In genomic region chr5:25517550-25517949, GRCm38 (mm10) we compare ENCODE assay signal across 24 mouse cellular contexts. TPM values are rescaled to one million over a fixed set of nuclear protein-coding genes. Genes with fewer than 3 reads are reported as not detected.
"Had no signal": no experiment of that assay in that cellular context is flagged by ENCODE, and none has a peak within 500 bp of the region (broad histone marks: within the 10 kb centered on the region; RNA-seq: fewer than 3 reads in every experiment).

No protein-coding gene starts in this region.

- H3K4me1 ChIP-seq: midbrain, embryonic 10.5 days; midbrain, embryonic 12.5 days; neural tube, embryonic 13.5 days; neural tube, embryonic 15.5 days had no signal

- H3K27ac ChIP-seq: midbrain, embryonic 10.5 days; midbrain, embryonic 12.5 days; neural tube, embryonic 13.5 days; neural tube, embryonic 15.5 days had no signal

- H3K4me3 ChIP-seq: midbrain, embryonic 10.5 days; midbrain, embryonic 12.5 days; myocyte; neural tube, embryonic 13.5 days; neural tube, embryonic 15.5 days had no signal

- H3K9me3 ChIP-seq: midbrain, embryonic 10.5 days; midbrain, embryonic 12.5 days; neural tube, embryonic 13.5 days; neural tube, embryonic 15.5 days had no signal

- H3K36me3 ChIP-seq: midbrain, embryonic 10.5 days; midbrain, embryonic 12.5 days; neural tube, embryonic 13.5 days; neural tube, embryonic 15.5 days had no signal

- H3K27me3 ChIP-seq: midbrain, embryonic 12.5 days; neural tube, embryonic 13.5 days; neural tube, embryonic 15.5 days had no signal

- DNase-seq: lung, adult 18-20 months; lung, embryonic 14.5 days; lung, postnatal 10 days; lung, postnatal 4 days; midbrain, embryonic 14.5 days; retina, postnatal 1 day; right cerebral cortex, adult 18-20 months; right cerebral cortex, postnatal 25 days; right cerebral cortex, postnatal 4 days; spleen, adult 18-20 months; thymus, adult 18-20 months; thymus, postnatal 14 days; thymus, postnatal 36 days had no signal

RNA-seq across cellular contexts. Expression of gene Cct8l1, which starts 1.7 kb away (rescaled TPM):
- total RNA-seq: megakaryocyte-erythroid progenitor cell, adult 5-6 weeks had no signal
- polyA plus RNA-seq: liver, embryonic 16.5 days; lung, embryonic 14.5 days; lung, embryonic 16.5 days; midbrain, embryonic 10.5 days; midbrain, embryonic 12.5 days; midbrain, embryonic 14.5 days; myocyte; neural tube, embryonic 11.5 days; small intestine, adult 2 months; stomach, embryonic 14.5 days had no signal
